Mouse (Mus musculus) heart, adult 8-10 months (tissue): Measurements from ENCODE around the gene Cul3. TPM values are rescaled to one million over a fixed set of nuclear protein-coding genes. Genes with fewer than 3 reads are reported as not detected.
"Not testable (repeated sequence)": the region's sequence is repeated elsewhere in the genome, so short reads cannot be mapped to it uniquely, and the experiment has no call there.

Source experiments
- DNase-seq: peaks from one replicate; pipeline ENCODE4 v3.0.0; 2022; ENCODE audit warnings: low spot score
- total RNA-seq, 4 experiments: library from RNA; stranded (reverse); gene quantifications; 2 replicates each; pipeline ENCODE4 v1.2.4; 2022

Cul3 gene
- 100 to 1,000 TPM; 118 to 167 (median 129) TPM for total RNA-seq

DNA sequence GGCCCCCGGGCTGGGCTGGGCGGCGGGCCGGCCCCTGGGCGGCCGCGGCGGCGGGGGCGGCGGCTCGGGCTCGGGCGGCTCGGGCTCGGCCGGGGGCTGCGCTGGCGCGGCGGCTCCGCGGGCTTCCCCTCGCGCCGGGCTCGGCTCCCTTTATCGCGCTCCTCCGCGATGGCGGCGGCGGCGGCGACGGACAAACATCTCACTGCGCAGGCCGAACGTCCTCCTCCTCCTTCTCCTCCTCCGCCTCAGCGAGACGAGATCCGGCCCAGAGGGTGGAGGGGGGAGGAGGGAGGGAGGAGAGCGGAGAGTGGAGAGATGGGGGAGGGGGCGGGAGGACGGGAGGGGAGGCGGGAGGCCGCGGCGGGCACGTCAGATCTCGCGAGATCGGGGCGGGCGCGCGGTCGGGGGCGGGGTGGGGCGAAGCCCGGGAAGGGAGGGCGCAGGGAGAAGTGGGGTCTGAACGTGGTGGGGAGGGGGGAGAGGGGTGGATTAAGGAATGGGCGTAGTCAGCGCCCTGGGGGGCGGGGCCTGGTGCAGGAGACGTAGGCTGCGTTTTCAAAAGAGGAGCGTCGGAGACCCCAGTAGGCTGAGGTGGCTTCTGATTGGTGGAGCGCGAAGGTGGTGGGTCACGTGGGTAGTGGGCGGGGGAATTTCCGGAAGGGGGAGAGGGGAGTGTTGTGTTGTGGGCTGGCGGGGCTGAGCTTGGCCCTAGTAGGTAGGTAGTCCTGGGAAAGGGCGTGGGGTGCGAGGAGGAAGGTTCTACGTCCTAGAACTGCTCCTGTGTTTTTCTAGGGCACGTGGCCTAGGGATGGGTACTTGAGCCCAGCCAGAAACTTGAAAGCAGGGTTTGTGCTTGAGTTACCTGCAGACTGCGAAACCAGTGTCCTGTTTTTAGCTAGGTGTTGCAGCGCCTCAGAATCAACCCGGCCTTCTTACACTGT lies at the start of gene Cul3:
Gene Cul3, minus strand, starts transcription at position 45 of the 941 bp plus-strand sequence.
- peak; percentile 93 for DNase-seq

DNA sequence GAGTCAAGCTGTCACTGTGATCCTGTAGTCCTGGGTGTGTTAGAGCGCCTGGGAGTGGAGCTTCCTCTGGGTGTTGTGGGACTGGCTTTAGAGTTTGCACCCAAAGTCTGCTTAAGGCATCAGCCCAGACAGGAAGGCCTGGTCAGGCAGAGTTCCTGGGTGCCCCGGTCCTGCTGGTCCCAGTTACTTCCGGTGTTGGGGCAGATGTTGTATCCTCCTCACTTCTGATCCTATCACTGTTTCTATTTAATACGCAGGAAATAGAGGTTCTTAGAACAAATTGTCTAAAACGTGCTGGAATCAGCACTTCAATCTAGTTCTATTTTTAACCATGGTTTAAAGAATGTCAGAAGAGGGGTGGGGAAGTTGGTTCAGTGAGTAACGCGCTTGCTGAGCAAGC lies 49.2 kb upstream of the Cul3 start:
- DNase-seq = no peak

DNA sequence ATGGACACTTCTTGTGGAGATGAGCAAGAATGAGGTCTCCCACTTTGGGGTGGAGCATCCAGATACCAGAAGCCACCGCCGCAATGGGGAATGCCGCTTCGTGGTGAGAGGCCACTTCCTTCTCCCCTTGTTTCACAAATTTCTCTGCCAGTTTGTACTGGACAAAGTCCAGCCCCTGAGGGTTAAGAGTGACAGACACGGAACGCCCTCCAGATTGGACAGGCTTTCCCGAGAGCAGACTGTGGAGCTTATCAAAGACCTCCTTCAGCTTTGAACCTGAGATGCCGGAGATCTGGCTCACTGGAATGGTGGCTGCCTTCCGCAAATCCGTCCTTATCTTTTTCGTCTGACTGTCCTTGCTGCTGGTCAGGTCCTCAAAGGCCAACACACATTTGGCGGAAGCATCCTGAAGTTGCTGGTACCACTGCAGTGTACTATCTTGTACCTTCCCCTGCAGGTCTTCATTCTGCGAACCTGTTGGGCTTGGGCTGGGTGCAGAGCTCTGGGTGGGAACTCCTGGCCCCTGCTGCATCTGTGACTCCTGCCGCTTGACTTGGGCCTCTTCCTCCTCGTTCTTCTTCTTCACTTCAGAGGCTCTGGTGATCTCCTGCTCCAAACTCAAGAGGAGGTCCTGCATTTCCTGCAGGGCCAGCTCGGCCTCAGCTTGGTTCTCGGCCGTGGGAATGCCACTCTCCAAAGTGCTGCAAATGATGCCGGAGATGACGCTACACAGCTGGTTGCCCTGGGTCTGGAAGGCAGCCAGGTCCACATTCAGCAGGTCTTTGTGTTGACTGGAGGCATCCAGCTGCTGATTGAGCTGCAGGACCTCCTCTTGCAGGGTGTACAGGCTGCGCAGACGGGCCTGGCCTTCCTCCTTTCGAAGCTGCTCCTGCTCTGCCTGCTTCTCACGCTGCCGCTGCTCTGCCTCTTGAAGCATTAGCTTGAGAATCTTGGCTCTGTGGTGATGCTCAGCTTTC lies 43.6 kb upstream of the Cul3 start:
- DNase-seq = no peak

DNA sequence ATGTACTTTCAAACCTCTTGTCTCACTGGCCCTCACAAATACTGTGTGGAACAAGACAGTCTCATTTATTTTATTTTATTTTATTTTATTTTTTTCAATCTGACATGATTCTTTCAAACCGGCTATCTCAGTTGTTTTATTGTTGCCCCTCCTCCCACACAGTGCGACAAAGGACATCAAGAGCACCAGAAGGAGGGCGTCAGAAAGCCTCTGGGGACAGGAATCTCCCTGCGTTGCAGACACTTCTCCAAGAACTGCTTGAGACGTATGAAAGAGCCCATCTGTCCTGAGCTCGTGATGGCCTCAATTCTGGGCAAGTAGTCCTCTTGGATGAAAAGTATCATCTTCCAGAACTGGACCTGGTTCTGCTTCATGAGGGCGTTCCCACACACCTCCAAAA lies 42.6 kb upstream of the Cul3 start:
- DNase-seq = no peak

DNA sequence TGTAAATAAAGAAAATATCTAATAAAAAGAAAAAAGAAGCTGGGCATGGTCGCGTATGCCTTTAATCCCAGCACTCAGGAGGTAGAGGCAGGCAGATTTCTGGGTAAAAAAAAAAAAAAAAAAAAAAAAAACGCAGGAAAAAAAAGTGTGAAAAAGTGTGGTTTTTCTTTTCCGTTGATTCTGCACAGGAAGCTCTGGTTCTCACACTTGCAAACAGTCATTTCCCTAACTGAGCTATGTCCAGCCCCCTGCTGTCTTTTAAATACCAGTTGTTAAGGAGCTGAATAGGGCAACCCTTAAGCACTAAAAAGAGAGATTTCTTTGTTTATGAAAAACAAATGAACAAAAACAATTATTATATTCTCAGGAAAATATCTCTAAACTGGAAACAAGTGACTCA lies 41.0 kb upstream of the Cul3 start:
- DNase-seq = no peak

DNA sequence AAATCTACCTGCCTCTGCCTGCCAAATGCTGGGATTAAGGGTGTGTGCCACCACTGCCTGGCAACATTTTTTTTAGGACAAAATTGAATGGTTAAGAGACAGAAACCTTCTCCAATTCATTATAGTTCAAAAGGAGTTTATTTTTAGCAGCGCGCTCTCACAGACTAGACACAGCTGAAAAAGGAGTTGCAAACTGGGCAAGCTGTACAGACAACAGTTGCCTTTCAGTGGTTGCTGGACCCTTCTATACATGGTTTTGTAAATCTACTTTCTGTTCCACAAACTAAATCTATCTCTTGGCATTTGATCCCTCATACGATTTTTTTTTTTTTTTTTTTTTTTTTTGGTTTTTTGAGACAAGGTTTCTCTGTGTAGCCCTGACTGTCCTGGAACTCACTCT lies 31.7 kb upstream of the Cul3 start:
- no peak for DNase-seq

DNA sequence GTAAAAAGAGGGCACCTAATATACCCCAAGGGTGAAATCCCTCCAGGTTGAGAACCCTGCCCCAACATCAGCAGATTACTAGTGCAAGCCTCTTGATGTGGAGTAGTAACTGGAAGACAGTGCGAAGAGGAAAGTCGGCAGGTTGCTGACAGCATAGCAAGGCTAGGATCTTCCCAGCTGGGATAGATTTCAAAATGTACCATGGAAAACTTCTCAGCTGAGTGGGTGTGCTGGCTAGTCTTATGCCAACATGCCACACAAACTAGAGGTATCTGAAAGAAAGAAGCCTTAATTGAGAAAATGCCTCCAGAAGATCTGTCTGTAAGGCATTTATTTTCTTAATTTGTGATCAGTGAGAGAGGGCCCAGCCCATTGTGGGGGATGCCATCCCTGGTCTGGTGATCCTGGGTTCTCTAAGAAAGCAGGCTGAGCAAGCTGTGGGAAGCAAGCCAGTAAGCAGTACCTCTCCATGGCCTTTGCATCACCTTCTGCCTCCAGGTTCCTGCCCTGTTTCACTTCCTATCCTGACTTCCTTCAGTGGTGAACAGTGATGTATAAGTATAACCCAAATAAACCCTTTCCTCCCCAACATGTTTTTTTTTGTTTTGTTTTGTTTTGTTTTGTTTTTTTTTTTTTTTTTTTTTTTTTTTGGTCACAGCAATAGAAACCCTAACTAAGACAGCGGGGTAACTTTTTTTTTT lies 31.1 kb upstream of the Cul3 start:
- no peak for DNase-seq

DNA sequence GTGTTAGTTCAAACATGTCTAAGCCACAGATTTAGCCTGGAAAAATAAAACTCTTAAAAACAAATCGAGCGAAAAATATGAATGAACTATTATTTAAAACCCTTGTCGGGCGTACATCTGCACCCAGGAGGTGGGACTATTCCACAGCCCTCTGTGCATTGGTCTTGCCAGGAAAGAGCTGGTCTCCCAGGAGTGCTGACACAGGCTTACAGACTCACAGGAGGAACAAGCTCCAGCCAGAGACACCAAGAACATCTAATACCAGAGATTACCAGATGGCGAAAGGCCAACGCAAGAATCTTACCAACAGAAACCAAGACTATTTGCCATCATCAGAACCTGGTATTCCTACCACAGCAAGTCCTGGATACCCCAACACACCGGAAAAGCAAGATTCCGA lies 23.2 kb upstream of the Cul3 start:
- no peak for DNase-seq

DNA sequence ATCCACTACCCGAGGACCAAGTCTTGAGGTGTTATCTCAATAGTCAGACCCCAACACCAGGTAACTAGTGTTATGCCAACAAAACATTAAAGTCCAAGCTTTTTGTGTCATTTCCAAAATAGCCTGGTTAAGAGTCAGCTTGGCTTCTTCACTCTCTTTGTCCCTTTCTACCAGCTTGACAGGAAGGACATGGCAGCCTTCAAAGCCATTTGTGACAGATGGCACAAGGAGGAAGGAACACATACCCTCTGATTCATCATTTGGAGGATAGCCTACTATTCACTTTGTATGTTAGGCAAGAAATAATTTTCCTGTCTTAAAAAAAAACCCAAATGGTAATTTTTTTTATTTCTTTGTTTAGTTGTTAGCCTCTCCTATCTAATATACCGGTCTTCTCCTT lies 22.7 kb upstream of the Cul3 start:
- no peak for DNase-seq

DNA sequence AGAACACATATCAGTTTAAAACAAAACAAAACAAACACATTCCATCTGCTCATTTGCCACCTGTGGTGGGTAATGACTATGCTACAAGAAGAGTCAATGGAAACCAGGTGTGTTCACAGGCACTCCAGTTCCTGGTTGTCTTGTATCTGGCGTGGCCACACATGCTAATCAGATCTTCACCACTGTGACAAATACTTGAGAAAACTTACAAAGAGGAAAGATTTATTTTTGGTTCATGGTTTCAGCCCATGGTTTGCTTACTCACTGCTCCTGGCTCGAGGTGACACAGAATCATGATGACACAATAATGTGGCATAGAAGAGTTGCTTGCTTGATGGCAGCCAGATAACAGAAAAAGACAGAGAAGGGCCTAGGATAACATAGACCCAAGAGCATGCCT lies 22.1 kb upstream of the Cul3 start:
- DNase-seq = no peak

DNA sequence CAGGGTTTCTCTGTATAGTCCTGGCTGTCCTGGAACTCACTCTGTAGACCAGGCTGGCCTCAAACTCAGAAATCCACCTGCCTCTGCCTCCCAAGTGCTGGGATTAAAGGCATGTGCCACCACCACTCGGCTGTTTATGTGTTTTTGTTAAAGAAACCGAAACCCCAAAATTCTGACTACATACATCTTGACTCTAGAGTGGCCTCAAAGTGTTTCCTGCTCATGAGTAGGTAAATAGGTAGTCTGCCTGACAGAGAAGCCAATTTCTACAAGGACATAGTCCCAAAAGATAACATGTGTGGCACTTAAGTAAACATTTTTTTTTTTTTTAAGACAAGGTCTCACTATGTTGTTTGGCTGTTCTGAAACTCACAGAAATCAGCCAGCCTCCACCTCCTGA lies 21.5 kb upstream of the Cul3 start:
- not testable (repeated sequence) for DNase-seq

DNA sequence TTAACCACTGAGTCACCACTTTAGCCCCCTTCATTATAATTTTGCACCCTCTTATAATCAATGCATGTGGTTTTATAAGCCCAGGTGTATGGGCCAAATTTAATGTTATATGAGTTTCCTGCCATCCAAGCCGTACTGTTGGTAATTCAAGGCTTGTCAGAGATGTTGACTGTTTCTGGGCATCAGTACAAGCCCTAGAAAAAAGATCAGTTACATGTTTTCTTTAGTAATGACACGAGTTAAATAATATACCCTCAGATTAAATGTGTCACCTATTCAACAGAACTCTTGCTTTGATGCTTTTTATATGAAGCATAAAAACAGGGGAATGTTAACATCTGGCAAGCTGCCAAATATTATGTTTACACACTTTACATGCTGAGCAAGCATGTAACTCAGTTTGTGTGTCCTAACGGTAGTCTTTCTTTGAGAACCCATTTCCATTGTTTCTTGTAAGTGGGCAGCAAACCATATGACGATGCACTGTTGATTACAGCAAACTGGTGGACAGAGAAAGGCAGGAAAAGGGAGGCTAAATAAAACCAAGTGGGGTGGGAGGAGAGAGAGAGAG lies 19.8 kb upstream of the Cul3 start:
- DNase-seq = no peak

DNA sequence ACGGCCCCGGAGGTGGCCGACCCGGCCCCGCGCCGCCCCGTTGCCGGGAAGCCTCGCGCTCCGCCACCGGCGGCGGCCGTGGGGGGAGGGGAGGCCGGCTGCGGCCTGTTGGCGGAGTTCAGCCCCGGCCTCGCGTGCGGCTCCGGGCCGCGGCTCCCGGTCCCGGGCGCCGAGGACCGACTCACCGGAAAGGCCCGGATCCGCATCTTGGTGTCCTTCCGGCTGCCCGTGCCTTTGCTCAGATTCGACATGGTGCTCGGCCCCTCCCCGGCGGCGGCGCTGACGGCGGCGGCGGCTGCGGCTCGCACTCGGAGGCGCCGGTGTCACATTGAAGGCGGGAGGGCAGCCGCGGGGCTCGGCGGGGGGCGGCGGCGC lies 232 bp downstream of the Cul3 start:
- DNase-seq = peak; percentile 45

DNA sequence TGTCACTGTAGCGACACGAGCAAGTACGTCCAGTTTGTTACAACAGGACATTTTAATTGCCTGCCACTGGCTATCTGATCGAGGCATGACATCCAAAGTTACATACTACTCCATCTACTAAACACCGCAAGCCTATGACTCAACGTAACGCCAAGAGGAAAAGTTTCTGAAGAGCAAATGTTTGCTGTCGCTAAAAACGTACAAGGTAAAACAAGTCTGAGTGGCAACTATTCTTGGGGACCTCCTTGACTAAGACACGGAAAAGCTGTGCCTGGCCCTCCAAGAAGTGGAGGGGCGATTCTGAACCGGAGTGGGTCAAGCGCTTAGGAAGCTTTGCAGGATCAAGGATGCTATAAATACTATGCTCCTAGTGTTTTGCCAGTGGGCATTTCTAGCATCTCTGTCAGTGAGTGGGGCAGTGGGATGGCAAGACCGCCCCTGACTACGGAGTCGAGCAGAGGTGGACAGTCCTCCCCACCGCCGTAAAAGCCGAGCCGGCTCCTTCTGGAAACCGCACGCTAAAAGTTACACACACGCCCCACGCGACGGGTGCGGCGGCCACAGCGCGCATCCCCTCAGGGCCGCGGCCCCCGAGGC lies 757 bp downstream of the Cul3 start:
- peak; percentile 10 for DNase-seq

DNA sequence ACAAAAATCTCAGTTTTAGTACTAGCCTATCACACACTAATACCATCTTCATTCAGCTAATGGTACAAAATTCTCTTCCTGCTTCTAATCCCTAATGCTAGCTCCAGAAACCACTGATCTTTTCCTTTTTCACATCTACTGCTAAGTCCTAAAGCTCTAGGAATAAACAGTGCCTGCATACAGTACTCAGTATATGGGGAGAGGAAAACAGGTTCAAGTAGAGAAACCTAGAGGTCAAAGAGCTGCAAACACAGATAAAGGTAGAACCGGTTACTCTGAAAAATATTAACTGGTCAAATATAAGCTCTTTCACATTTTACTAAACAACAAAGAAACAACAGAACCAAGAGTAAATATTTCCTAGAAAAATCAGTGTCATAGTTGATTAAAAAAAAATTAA lies 1.9 kb downstream of the Cul3 start:
- no peak for DNase-seq

DNA sequence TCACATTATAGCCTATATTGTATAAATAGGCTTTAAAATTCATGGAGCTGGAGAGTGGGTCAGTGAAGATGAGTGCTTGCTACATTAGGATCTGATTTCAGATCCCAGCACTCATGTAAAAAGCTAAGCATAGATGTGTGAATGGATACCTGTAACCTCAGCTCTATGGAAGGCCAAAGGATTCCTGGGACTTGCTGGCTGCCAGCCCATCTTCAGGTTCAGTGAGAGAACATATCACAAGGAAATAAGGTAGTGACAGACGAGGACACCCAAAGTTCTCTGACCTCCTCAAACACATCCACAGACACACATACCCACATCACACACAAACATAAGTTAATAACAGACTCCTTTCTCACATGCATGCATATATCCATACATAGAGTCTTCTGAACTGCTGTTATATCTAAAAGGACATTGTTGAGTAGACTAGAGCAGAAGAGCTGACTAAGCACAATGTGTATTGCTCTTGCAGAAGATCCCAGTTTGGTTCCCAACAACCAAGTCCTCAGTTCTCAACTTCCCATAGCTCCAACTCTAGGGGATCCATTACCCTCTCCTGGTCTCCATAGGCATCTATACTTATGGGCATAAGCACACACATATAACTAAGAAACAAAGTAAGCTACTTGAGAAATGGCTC lies 4.4 kb downstream of the Cul3 start:
- no peak for DNase-seq

DNA sequence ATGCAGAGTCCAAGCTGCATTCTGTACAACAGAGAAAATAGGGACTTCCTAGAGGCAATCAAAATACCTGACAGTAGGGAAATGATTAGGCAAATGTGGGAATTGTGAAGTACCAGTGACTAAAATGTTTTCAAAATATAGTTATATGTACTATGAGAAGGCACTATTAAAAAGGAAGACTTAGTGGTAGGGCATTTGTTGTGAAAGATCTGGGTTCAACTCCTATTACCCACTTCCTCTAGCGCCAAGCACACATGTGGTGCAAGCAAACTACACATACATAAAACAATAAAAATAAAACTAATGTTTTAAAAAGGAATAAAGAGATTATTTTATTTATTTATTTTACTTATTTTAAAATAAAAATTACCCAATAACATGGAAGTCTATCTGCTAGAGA lies 5.2 kb downstream of the Cul3 start:
- no peak for DNase-seq

DNA sequence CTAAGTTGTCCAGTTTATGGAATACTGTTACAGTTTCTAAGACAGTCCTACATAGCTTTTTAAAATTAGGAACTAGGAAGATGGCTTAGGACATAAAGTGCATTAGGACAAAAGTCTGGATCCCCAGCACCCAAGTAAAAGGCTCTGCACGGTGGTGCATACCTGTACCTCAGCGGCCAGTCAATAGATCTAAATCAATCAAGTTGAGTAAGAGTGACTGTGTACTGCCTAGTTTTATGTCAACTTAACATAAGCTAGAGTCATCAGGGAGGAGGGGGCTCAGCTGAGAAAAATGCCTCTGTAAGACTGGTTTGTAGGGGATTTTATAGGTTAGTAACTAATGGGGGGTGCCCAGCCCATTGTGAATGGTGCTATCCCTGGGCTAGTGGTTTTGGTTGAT lies 9.3 kb downstream of the Cul3 start:
- no peak for DNase-seq

DNA sequence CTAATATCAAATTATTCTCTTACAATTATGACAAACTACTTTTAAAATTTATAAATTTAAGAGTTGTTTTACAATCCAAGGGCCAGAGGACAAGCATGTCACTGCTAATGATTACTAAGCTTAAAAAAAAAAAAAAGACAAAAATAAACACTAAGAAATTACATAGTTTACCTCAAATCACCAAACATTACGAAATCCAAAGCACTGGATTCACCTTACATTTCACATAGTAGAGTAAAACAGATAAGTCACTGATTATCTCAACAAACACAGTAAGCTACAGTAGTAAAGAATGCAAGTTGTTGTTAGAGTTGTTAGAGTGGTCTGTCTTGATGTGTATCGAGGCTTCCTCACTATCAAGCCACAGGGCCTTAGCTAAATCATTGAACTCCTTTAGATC lies 14.5 kb downstream of the Cul3 start:
- no peak for DNase-seq

DNA sequence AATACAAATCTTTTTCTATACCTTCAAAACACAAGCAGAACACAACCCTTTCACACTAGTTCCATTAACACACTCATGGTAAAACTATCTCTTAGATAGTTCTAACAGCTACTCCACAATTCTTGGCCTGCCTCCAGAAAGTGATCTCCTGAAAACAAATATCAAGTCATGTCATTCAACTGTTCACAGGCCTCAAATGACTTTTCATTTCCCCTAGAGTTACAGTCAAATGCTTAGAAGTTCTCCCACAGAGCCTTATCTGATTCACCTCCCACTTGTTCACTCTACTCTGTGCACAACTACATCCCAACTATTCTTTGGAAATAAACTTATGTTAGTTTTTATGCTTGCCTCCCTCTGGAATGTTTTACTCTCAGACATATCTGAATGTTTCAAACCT lies 15.9 kb downstream of the Cul3 start:
- DNase-seq = peak; percentile 21
